Mouse (Mus musculus) bone marrow macrophage, adult 2 months (primary cell): ENCODE results near the gene Faxc.

ENCODE experiments used
- CTCF ChIP-seq: IDR thresholded peaks from 2 replicates; pipeline ENCODE4 v1.5.1; 2012; ENCODE audit warnings: low read depth, mild to moderate bottlenecking, low read length, moderate library complexity
- POLR2A ChIP-seq: IDR thresholded peaks from 2 replicates; pipeline ENCODE4 v1.6.1; 2012; ENCODE audit warnings: mild to moderate bottlenecking, low read depth, low read length, borderline replicate concordance

DNA sequence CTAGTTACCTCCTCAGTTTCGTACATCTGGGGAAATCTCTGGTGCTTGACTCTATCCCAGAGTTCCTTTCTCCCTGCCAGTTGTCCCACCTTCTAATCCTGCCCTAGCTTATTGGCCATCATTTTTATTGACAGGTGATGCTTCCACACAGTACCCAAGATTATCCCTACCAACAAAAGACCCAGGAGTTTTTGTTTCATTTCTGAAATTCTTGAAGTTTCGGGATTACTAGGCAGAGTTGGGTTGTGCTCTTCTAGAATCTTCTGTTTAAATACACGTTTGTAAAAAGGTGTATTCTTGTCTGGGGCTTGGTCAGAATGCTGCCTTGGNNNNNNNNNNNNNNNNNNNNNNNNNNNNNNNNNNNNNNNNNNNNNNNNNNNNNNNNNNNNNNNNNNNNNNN is 13.5 kb downstream of the Faxc start:
- TF ChIP-seq CTCF (no peak), POLR2A (no peak)
